Mouse (Mus musculus): Measurements from ENCODE around the gene Cwc22. TPM values are rescaled to one million over a fixed set of nuclear protein-coding genes. Genes with fewer than 3 reads are reported as not detected.

The Cwc22 gene
- polyA plus RNA-seq (2017; shearing (Covaris generic)): 10 to 100 TPM; 32.2 to 36.1 TPM

GRCm38 (mm10) chr2:77945596-77946485 is at the start of gene Cwc22:
Gene Cwc22 (minus strand): TSS chr2:77946375.

Other genes with a start within 250 kb of the Cwc22 start
- gene Zfp385b, start 126.7 kb downstream of the Cwc22 start, polyA plus RNA-seq (2017; shearing (Covaris generic)): under 1 TPM; 0.17 to 0.93 TPM

All from inflammation-experienced regulatory T-cells (primary cell).